In the genomic region with DNA sequence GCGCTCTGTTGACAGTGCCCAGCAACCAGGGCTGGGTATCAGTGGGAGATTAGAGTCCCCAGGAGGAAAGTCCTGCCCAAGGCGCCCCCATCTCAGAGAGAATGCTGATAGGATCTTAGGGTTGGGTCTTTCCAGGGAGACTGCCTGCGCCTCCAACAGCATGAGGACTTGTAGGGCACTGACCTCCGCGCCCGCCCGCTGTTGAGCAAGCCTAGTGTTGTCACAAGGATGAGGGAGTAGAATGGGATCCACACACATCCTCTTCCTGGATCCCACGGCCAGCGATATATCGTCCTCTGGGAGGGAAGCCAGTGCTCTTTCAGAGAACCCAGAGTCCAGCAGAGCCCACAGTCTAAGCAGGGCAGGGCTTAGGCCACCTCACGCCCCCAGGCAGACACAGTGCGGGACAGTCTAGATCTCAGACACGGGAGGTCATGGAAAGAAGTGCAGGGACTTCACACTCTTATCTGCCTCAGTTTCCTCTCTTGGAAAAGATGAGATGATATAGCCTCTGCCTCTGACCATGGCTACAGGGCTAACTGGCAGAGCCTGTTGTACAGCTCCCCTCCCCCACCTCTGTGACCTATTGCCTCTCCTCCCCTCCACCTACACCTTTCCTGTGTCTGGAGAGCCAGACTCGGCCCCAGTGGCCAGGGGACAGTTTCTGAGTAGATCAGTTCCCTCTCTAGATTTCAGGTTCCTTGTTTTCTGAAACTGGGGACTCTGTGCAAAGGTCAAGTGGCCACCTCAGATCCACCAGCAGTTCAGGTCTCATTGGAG, we compare ENCODE assay signal across 13 mouse cellular contexts. TPM values are rescaled to one million over a fixed set of nuclear protein-coding genes. Genes with fewer than 3 reads are reported as not detected.
DNase-seq lines count a peak whose midpoint lies in the region; ATAC-seq lines count a peak whose summit lies in the region.
"Had no signal": no experiment of that assay in that cellular context is flagged by ENCODE, and none has a peak within 500 bp of the region (broad histone marks: within the 10 kb centered on the region; RNA-seq: fewer than 3 reads in every experiment).

No protein-coding gene starts in this region.

- H3K9ac ChIP-seq in hindbrain, embryonic 11.5 days (ENCODE audit: low read depth, low read length), result no peak overlapping the region
- H3K9ac ChIP-seq in intestine, embryonic 15.5 days, result no peak overlapping the region
- no peak overlapping the region for H3K9ac ChIP-seq in liver, embryonic 12.5 days
- H3K9ac ChIP-seq in midbrain, embryonic 14.5 days (replicated peaks; ENCODE audit: low read length), result no peak overlapping the region
- H3K9ac ChIP-seq: heart, embryonic 15.5 days; limb, embryonic 12.5 days had no signal

- 79% methylated on average over 14 of the region's 14 CpGs for WGBS in hindbrain, embryonic 10.5 days
- 77% methylated on average over 14 of the region's 14 CpGs for WGBS in hindbrain, embryonic 11.5 days
- WGBS in intestine, embryonic 15.5 days, result 69% methylated on average over 14 of the region's 14 CpGs
- 48% methylated on average over 14 of the region's 14 CpGs for WGBS in liver, embryonic 12.5 days (ENCODE audit: insufficient replicate concordance)
- 82% methylated on average over 14 of the region's 14 CpGs for WGBS in midbrain, embryonic 14.5 days

- no peak overlapping the region for H3K4me2 ChIP-seq in hindbrain, embryonic 11.5 days (replicated peaks; ENCODE audit: low read depth, low read length)
- no peak overlapping the region for H3K4me2 ChIP-seq in intestine, embryonic 15.5 days (replicated peaks)
- H3K4me2 ChIP-seq in liver, embryonic 12.5 days, result no peak overlapping the region
- no peak overlapping the region for H3K4me2 ChIP-seq in midbrain, embryonic 14.5 days (ENCODE audit: low read length)
- H3K4me2 ChIP-seq: heart, embryonic 15.5 days; limb, embryonic 12.5 days had no signal

- no peaks in the 10 kb centered on the region for H3K9me3 ChIP-seq in hindbrain, embryonic 10.5 days
- H3K9me3 ChIP-seq in hindbrain, embryonic 11.5 days (ENCODE audit: control insufficient read depth, low read length), result no peaks in the 10 kb centered on the region
- no peaks in the 10 kb centered on the region for H3K9me3 ChIP-seq in intestine, embryonic 15.5 days
- H3K9me3 ChIP-seq in liver, embryonic 12.5 days (replicated peaks), result no peaks in the 10 kb centered on the region
- no peaks in the 10 kb centered on the region for H3K9me3 ChIP-seq in midbrain, embryonic 14.5 days (ENCODE audit: control insufficient read depth, low read length)
- H3K9me3 ChIP-seq: heart, embryonic 15.5 days; limb, embryonic 12.5 days had no signal

- ATAC-seq in hindbrain, embryonic 11.5 days (ENCODE audit: low FRiP score), result no peak
- peak; percentile 78 for ATAC-seq in intestine, embryonic 15.5 days
- ATAC-seq in liver, embryonic 12.5 days, result peak; percentile 49
- ATAC-seq in megakaryocyte progenitor cell, adult 5-6 weeks (replicated peaks; ENCODE audit: poor library complexity), result peak; percentile 37; the same call in 1 of the 2 replicates
- no peak for ATAC-seq in midbrain, embryonic 14.5 days (ENCODE audit: low FRiP score, low TSS enrichment)
- ATAC-seq: hindbrain, postnatal 0 days; midbrain, embryonic 16.5 days had no signal

- DNase-seq in hindbrain, embryonic 10.5 days (ENCODE audit: low spot score), result no peak
- no peak for DNase-seq in hindbrain, embryonic 11.5 days (ENCODE audit: low spot score)
- no peak for DNase-seq in midbrain, embryonic 14.5 days
- DNase-seq in yolk sac, embryonic 10.5 days (ENCODE audit: low spot score), result no peak
- DNase-seq: adrenal gland, adult 8-10 months; cerebellum, adult 8-10 months had no signal

- 0 out of 2 replicates have a peak overlapping the region, but pooled peaks have one; percentile 5 for H3K27ac ChIP-seq in hindbrain, embryonic 10.5 days
- no peak overlapping the region for H3K27ac ChIP-seq in hindbrain, embryonic 11.5 days (ENCODE audit: low read depth, low read length)
- H3K27ac ChIP-seq in intestine, embryonic 15.5 days, result no peak overlapping the region
- H3K27ac ChIP-seq in liver, embryonic 12.5 days, result no peak overlapping the region
- no peak overlapping the region for H3K27ac ChIP-seq in midbrain, embryonic 14.5 days (replicated peaks; ENCODE audit: low read depth, low read length)
- H3K27ac ChIP-seq: heart, embryonic 15.5 days; hindbrain, postnatal 0 days; limb, embryonic 12.5 days had no signal

- peaks cover 9% of the 10 kb centered on the region; the same call in 1 of the 2 replicates for H3K4me1 ChIP-seq in hindbrain, embryonic 10.5 days (replicated peaks)
- no peaks in the 10 kb centered on the region for H3K4me1 ChIP-seq in hindbrain, embryonic 11.5 days (replicated peaks; ENCODE audit: control insufficient read depth, insufficient read depth, low read length)
- no peaks in the 10 kb centered on the region for H3K4me1 ChIP-seq in intestine, embryonic 15.5 days (replicated peaks)
- peaks cover 12% of the 10 kb centered on the region for H3K4me1 ChIP-seq in liver, embryonic 12.5 days
- H3K4me1 ChIP-seq in midbrain, embryonic 14.5 days (ENCODE audit: control insufficient read depth, insufficient read depth, low read length), result no peaks in the 10 kb centered on the region
- H3K4me1 ChIP-seq: limb, embryonic 12.5 days had no signal

- H3K36me3 ChIP-seq in hindbrain, embryonic 10.5 days, result no peaks in the 10 kb centered on the region
- no peaks in the 10 kb centered on the region for H3K36me3 ChIP-seq in hindbrain, embryonic 11.5 days (ENCODE audit: control insufficient read depth, insufficient read depth, low read length)
- no peaks in the 10 kb centered on the region for H3K36me3 ChIP-seq in intestine, embryonic 15.5 days
- H3K36me3 ChIP-seq in liver, embryonic 12.5 days, result no peaks in the 10 kb centered on the region
- H3K36me3 ChIP-seq in midbrain, embryonic 14.5 days (ENCODE audit: control insufficient read depth, insufficient read depth, low read length), result no peaks in the 10 kb centered on the region
- H3K36me3 ChIP-seq: heart, embryonic 15.5 days; limb, embryonic 12.5 days had no signal

- H3K4me3 ChIP-seq in hindbrain, embryonic 10.5 days, result no peak overlapping the region
- no peak overlapping the region for H3K4me3 ChIP-seq in hindbrain, embryonic 11.5 days (ENCODE audit: low read depth, low read length)
- H3K4me3 ChIP-seq in intestine, embryonic 15.5 days (replicated peaks), result no peak overlapping the region
- H3K4me3 ChIP-seq in liver, embryonic 12.5 days, result no peak overlapping the region
- no peak overlapping the region for H3K4me3 ChIP-seq in midbrain, embryonic 14.5 days (replicated peaks; ENCODE audit: low read depth, low read length)
- H3K4me3 ChIP-seq: heart, embryonic 15.5 days; limb, embryonic 12.5 days had no signal

- no peaks in the 10 kb centered on the region for H3K27me3 ChIP-seq in hindbrain, embryonic 10.5 days (ENCODE audit: insufficient read depth, poor library complexity, severe bottlenecking)
- H3K27me3 ChIP-seq in hindbrain, embryonic 11.5 days (ENCODE audit: control insufficient read depth, insufficient read depth, low read length), result no peaks in the 10 kb centered on the region
- no peaks in the 10 kb centered on the region for H3K27me3 ChIP-seq in intestine, embryonic 15.5 days (replicated peaks)
- H3K27me3 ChIP-seq in liver, embryonic 12.5 days (replicated peaks), result no peaks in the 10 kb centered on the region
- H3K27me3 ChIP-seq in midbrain, embryonic 14.5 days (ENCODE audit: control insufficient read depth, insufficient read depth, low read length), result no peaks in the 10 kb centered on the region
- H3K27me3 ChIP-seq: heart, embryonic 15.5 days; limb, embryonic 12.5 days had no signal

RNA-seq across cellular contexts. Expression of gene Dusp5, which starts 52.0 kb away (rescaled TPM):
- 3.8 and 4.7 TPM in 2 replicates for polyA plus RNA-seq in hindbrain, embryonic 10.5 days (2016; fragmentation: Nextera tagmentation; extraction: Ambion mirVana)
- polyA plus RNA-seq in hindbrain, embryonic 11.5 days (2014; fragmentation: Nextera tagmentation; extraction: Ambion mirVana), result 2.3 and 2.7 TPM in 2 replicates
- polyA plus RNA-seq in intestine, embryonic 15.5 days (2015; fragmentation: Nextera tagmentation; extraction: Ambion mirVana), result 8.7 and 9.0 TPM in 2 replicates
- polyA plus RNA-seq in liver, embryonic 12.5 days (2016; fragmentation: Nextera tagmentation; extraction: Ambion mirVana), result 5.7 and 5.9 TPM in 2 replicates
- total RNA-seq in megakaryocyte progenitor cell, adult 5-6 weeks (2015), result 6.8 and 7.1 TPM in 2 replicates
- 3.4 and 6.0 TPM in 2 replicates for total RNA-seq in megakaryocyte progenitor cell, adult 5-6 weeks (2017)
- 3.1 and 4.6 TPM in 2 replicates for polyA plus RNA-seq in midbrain, embryonic 14.5 days (2014; fragmentation: Nextera tagmentation; extraction: Ambion mirVana)

Comparison
In these comparisons a context has a peak if more than half of its experiments do, and no peak if none do; other contexts are left out.
1. ATAC-seq: peak in intestine, embryonic 15.5 days (single experiment), liver, embryonic 12.5 days (single experiment) and megakaryocyte progenitor cell, adult 5-6 weeks (single experiment); none in hindbrain, embryonic 11.5 days (single experiment) and midbrain, embryonic 14.5 days (single experiment).